Mouse (Mus musculus): Measurements from ENCODE around the gene Slc6a1.

DNA sequence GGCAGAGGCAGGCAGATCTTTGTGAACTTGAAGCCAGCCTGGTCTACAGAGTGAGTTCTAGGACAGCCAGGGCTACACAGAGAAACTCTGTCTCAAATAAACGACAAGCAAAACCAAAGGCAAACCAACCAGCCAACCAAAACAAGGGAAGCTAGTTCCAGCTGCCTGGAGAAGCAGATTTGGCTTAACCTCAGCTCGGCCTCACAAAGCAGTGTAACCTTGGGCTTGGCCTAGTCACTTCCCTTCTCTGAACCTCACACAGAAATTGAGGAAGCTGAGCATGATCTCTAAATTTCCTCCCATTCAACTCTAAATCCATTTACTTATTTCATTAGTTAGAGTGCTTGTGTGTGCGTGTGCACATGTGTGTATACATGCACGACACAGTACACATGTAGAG is 79.9 kb downstream of the Slc6a1 start:
- TF ChIP-seq GATA1 (IDR thresholded peaks at IDR 0.05; ENCODE audit: borderline replicate concordance, low read length) (no peak), FLI1 (IDR thresholded peaks at IDR 0.05; ENCODE audit: low read length) (no peak)

Measured in megakaryocyte, embryonic 14.5 days (primary cell).